Mouse (Mus musculus): ENCODE data around the gene Nacad.
A peak's percentile ranks its signal among the peaks of the same experiment; 100 is the strongest.

Gene Nacad

DNA sequence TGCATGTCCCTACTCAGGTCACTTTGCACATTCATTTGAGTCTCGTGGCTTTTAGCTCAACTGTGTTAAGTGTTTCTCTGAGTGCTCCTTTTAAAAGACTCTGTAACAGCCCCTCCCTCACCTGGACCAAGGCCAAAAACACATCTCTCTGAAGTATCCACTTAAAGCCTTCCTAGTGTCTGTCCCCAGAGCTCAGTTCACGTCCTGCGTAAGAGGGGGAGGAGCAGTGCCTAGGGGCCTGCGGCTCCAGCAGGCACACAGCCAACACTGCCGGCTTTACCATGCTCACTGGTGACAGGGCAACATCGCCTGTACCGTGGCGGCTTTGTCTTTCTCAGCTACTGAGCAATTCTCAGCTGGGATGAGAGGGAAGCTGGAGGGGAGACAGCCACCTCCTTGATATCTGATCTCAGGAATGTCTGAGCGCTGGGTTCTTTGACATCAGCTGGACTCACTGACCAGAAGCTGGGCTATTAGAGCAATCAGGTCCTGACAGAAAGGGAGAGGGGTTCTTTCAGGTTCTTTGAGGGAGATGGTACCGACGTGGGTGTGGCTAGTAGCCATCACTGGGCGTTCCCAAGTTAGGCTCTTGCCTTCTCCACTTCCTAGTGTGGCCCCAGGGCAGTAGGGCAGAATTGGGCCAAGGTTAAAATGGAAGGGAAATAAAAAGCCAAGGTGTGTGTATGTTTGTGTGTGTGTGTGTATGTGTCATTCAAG lies 1.8 kb downstream of the Nacad start:
- peak; percentile 64 to 71 for DNase-seq

DNA sequence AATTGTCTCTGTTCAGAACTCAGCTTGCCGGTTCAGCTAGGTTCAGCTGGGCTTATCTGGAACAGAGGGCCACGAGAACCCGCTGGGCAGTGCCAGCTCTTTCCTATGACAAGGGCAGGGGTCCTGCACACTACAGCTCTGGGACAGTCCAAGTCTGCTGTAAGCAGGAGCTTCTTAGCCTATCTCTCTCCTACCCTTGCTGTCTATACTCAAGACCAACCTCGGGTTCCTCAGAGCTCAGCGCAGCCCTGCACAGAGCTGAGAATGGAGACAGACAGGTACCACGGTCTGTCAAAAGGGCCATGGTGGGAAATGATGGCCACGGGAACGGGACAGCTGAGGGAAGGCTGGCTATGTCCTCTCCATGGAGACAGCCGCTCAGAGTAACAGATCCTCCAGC lies 2.6 kb downstream of the Nacad start:
- DNase-seq, result no peak

- DNase-seq, result no peak
These were observed 3.2 kb downstream of the Nacad start for GRCm38 (mm10) chr11:6602662-6603061.

DNA sequence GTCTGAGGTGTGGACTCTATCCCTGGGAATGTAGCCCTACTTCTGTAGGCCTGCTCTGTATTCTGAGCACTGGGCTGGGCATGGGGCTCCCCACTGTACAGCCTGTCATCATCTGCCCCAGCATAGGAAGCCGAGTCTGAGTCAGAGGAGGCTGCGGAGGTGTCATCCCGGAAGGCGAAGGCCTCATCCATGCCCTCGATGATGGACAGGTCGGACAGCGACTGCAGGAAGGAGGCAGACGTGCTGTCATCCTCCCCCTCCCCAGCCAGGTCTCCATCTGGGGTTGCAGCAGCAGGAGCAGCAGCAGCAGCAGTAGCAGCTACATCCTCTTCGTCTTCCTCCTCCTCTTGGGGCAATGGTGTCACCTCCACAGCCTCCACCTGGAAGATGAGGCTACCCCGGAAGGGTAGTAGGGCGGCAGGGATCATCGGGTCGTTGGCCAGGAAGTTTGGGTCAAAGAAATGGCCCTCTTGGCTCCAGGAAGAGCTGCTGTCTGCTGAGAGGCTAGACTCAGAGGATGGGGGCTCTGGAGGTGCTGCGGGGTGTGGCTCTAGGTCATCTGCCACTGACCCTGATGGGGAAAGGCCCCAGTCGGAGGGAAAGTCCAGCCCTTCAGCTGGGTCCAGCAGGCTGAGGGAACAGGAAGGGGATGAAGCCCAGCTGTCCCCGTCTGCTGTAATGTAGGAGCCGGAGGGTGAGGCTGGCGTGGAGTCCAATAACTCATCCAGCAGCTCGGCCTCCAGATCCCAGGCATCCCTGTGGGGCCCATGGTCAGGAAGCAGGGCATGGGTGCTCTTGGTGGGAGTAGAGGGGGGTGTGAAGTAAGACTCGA lies 4.0 kb downstream of the Nacad start:
- DNase-seq, result no peak

- no peak for DNase-seq
These were observed 5.4 kb downstream of the Nacad start for GRCm38 (mm10) chr11:6600284-6600944.

DNA sequence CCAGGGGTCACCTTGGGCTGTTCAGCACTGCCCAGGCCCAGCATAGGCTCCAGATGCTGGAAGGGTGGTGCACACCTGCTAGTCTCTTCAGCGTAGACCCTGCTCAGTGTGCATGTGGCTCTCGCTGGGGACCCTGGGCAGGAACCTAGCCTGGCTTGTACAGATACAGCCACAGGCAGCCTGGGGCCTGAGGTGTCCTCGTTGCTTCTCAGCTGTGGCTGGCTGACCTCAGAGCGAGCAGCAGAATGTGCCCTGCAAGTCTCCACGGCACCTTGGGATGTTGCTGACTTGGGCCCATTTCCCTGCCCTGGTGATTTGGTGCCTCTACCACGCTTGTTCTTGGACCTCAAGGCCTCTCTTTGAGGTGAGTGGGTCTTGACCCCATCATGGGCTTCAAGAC lies 6.0 kb downstream of the Nacad start:
- DNase-seq, result peak in 1 of 2 experiments; percentile 19

GRCm38 (mm10) chr11:6599011-6599681 lies 6.7 kb downstream of the Nacad start:
- DNase-seq, result peak in 1 of 2 experiments; percentile 23

DNA sequence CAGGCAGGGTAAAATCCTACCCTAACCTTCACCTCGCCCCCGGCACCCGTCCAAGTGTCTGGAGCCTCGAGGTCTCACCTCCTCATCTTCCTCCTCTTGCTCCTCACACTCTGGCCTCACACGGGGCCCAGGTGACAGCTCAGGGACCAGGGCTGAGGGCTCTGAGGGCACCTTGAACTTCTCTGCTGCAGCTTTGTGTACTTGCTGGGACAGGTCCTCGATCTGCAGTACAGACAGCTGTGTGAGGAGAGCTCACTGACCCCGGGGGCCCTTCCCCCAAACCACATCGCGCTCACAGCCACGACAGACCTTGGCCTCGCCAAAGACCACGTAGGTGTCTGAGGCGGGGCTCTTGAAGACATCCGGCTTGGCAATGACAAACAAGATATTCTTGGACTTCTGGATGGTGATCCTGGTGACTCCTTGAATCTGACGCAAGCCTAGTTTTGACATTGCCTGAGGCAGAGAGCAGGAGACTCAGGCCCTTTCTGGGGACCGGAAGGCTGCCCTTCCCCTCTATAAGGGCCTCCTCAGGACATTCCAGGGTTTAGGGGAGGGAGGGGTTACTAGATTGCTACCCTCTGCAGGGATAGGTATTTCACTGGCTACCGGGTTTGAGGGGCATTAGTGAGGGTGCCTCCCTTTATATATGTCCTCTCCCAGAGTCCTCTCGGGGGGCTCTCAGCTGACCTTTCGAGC lies 7.5 kb downstream of the Nacad start:
- DNase-seq, result no peak

DNA sequence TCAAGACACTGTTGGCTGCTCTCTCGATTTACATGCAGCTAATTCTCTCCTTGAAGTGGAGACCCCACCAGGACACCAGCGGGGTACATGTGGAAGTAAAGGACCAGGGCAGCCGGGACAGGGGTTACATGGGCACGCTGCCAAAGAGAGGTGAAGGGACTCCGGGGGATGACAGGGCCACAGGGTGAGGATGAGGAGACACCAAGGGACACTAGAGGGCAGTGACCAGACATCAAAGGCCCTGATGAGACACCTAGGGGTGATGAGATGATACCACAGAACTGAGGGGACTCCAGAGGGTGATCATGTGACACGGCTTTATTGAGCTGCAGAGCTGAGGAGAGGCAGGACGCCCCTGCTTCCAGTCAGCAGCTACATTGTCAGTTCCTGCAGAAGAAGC lies 8.3 kb downstream of the Nacad start:
- no peak for DNase-seq

DNA sequence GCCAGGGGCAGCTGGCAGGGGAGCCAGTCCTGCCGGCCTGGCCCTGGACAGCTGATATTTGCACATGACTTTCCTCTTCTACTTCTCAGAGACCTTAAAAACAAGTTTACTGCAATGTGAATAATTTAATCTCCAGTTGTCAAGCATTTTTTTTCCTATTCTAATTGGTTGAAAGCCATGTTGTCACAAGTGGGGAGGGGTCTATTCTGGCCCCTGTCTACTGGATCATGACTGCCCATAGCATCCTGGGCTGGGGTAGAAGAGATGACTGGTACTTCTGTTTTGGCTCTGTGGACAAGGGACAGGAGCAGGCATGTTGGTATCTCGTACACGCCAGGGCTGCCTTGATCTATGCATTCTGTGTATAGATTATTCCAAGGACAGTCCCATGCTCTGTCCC lies 9.2 kb downstream of the Nacad start:
- no peak for DNase-seq

DNA sequence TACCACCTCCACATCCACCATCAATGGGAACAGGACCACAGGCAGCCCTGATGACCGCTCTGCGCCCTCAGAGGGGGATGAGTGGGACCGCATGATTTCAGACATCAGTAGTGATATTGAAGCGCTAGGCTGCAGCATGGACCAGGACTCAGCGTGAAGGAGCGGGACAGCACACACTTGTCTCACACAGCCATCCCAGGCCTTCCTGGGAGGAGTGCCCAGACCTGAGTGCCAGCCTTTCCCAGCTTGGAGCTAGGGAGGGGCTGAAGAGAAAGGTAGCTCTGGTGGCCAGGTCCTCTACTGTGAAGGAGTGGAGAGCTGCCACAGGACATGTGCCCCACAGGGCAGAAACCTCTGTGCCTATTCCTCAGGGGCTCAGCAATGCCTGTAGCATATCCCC lies 9.6 kb downstream of the Nacad start:
- peak in 1 of 2 experiments; percentile 32 for DNase-seq

- no peak for DNase-seq
These were observed 10.5 kb downstream of the Nacad start for GRCm38 (mm10) chr11:6595339-6595738.

- DNase-seq, result peak in 1 of 2 experiments; percentile 57
These were observed 11.0 kb downstream of the Nacad start for GRCm38 (mm10) chr11:6594845-6595244.

DNA sequence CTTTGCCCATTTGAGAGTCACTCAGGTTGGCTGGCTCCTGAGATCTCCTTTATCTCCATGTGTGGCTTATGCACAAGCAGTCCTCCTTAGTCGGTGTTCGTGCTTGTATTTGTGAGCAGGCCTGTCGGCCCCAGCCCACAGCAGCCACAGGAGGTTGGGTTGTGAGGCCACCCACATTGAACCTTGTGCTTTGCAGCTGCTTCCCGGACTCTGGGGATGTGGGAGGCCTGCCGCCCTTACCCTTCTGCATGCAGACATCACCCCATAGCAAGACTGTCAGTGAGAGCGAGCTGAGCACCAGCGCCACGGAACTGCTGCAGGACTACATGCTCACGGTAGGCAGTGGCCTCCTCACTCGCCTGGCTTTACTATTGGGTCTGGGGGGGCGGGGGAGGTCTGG lies 12.4 kb downstream of the Nacad start:
- no peak for DNase-seq

DNA sequence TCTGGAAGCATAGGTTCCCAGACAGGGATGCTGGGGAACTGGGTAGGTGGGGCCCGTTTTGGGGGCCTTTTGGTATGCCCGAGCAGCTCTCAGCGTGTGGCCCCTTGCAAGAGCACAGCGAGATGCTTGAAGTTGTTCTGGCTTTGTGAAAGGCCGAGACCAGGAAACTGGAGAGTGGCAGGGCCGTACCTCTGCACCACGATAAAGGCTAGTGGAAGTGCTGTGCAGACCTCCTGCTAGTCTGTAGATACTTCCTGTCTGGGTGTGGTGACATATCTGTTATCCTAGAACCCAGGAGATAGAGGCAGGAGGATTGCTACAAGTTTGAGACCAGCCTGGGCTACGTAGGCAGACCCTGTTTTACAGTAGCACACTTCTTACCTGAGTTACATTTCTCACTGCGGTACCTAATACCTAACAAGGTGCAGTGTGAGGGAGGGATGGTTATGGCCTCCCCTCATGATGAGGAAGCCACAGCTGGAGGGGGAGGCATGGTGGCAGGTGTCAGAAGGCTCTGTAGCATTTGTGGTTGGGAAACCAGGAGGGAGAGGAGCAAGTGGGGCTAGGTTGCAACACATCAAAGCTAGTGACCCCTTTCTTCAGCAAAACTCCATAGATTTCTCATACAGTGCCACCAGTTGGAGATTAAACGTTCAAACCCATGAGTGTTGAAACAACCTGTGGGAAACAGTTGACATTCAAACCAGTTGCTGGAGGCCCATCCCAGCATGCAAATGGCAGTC lies 14.7 kb downstream of the Nacad start:
- DNase-seq, result no peak

GRCm38 (mm10) chr11:6589838-6590237 lies 16.0 kb downstream of the Nacad start:
- DNase-seq, result no peak

GRCm38 (mm10) chr11:6588295-6588694 lies 17.6 kb downstream of the Nacad start:
- no peak for DNase-seq

DNA sequence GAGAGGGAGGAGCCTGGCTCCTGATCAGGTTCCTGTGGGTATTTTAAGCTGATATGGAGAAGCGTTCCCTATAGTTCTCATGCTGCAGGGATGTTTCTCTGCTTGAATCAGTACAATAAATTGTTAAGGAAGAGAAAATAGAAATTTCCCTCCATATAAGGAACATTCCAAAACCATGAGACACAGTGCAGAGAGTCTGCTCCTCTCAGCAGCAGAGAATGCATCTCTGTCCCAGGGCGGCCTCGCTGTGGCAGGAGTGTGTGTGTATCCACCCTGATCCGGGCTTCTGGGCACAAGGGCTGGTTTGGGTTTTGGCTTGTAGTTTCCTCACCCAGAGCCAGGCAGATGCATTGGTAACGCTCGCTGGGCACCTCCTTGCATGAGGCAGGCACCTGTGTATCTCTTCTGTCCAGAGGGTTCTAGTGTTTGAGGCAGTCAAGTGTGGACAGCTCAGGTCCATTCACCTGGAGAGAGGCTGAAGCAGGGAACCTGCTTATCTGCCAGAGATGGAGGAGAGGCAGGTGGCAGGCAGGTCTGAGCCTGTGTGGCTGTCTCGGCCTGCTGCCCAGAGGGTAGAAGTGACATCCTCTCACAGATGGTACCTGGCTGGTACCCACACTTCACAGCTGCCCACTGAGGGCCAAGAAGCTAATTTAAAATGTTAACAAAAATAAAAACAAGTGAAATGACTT lies 18.5 kb downstream of the Nacad start:
- DNase-seq, result peak; percentile 77 to 83

DNA sequence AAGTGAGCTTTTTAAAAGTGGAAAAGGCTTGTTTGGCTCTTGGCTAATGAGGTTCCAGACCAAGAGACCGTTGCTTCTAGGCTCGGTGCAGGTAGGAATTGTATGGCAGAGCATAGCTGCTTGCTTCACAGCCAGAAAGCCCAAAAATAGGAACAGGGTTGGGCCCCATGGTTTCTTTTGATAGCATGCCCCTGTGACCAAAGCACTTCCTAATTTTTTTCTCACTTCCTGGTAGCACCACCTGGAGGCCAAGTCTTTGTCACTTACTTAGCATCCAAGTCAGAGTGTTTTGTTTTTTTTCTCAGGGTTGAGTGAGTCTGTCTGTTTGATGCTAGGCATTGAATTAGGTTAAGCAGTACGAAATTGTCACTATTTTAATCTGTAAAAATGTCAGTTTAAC lies 19.2 kb downstream of the Nacad start:
- DNase-seq, result no peak

GRCm38 (mm10) chr11:6585748-6586147 lies 20.1 kb downstream of the Nacad start:
- no peak for DNase-seq

DNA sequence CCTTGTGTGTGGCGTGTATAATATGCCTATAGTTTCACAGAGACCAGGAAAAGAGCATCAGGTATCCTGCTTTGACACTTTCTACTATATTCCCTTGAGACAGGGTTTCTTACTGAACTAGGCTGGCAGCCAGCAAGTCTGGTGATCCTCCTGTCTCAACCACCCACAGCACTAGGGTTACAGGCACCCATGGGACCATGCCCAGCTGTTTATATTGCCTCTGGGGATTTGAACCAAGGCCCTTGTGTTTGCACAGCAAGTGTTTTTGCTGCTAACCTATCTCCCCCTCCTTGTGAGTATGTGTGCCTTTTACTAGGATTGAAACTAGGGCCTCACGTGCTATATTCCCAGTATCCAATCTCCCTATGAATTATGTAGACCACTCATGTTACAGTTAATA lies 24.3 kb downstream of the Nacad start:
- no peak for DNase-seq

Data from cerebellum, postnatal 36 days (tissue).